Mouse (Mus musculus) adipocyte (in vitro differentiated cells): ENCODE measurements around the gene Sdc3.

Experiments
- DNase-seq: peaks from one replicate; pipeline ENCODE4 v3.0.0-alpha.2; 2016; ENCODE audit warnings: low spot score

The Sdc3 gene

GRCm38 (mm10) chr4:130828851-130829673, 36.7 kb downstream of the Sdc3 start:
- no peak for DNase-seq

GRCm38 (mm10) chr4:130834122-130834521, 41.8 kb downstream of the Sdc3 start:
- DNase-seq, result no peak

- DNase-seq, result no peak
Measured at GRCm38 (mm10) chr4:130835550-130835949, 43.2 kb downstream of the Sdc3 start.

GRCm38 (mm10) chr4:130836281-130837061, 44.1 kb downstream of the Sdc3 start:
- DNase-seq, result no peak

- no peak for DNase-seq
Measured at GRCm38 (mm10) chr4:130838585-130838984, 46.2 kb downstream of the Sdc3 start.

- no peak for DNase-seq
Measured at GRCm38 (mm10) chr4:130841107-130841840, 48.9 kb downstream of the Sdc3 start.

- no peak for DNase-seq
Measured at GRCm38 (mm10) chr4:130848814-130849213, 56.5 kb downstream of the Sdc3 start.

GRCm38 (mm10) chr4:130857661-130858060, 65.3 kb downstream of the Sdc3 start:
- no peak for DNase-seq

- no peak for DNase-seq
Measured at GRCm38 (mm10) chr4:130858880-130859279, 66.5 kb downstream of the Sdc3 start.

GRCm38 (mm10) chr4:130859467-130859866, 67.1 kb downstream of the Sdc3 start:
- no peak for DNase-seq

GRCm38 (mm10) chr4:130860902-130861652, 68.7 kb downstream of the Sdc3 start:
- DNase-seq, result no peak

- no peak for DNase-seq
Measured at GRCm38 (mm10) chr4:130861653-130862208, 69.4 kb downstream of the Sdc3 start.

- no peak for DNase-seq
Measured at GRCm38 (mm10) chr4:130862538-130862937, 70.2 kb downstream of the Sdc3 start.

GRCm38 (mm10) chr4:130865460-130865859, 73.1 kb downstream of the Sdc3 start:
- DNase-seq, result no peak

GRCm38 (mm10) chr4:130865901-130866371, 73.6 kb downstream of the Sdc3 start:
- DNase-seq, result no peak

- DNase-seq, result no peak
Measured at GRCm38 (mm10) chr4:130867940-130868339, 75.6 kb downstream of the Sdc3 start.

- DNase-seq, result no peak
Measured at GRCm38 (mm10) chr4:130868803-130869202, 76.5 kb downstream of the Sdc3 start.

- no peak for DNase-seq
Measured at GRCm38 (mm10) chr4:130872414-130872813, 80.1 kb downstream of the Sdc3 start.

- DNase-seq, result no peak
Measured at GRCm38 (mm10) chr4:130873440-130873839, 81.1 kb downstream of the Sdc3 start.

GRCm38 (mm10) chr4:130874601-130875000, 82.3 kb downstream of the Sdc3 start:
- peak; percentile 45 for DNase-seq
